Comparison of ENCODE assay signal across 7 mouse cellular contexts in the genomic region with DNA sequence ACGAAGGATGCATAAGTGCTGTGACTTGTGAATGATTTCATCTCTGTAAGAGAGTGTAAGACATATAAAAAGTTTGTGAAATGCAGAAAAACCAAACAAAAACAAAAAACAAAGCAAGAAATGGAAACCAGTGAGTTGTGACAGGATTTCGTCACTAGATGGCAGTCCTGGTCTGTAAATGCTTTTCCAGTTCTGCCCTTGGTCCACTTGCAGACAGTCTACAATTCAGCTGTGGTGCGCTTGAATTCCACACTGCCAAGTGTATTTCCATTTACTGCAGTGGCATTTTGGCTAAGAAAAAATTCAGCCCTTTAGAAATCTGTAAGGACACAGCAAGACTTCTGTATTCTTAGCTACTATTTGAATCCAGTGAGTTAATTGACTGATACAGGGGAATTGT.
DNase-seq lines count a peak whose midpoint lies in the region; ATAC-seq and TF ChIP-seq lines count a peak whose summit lies in the region.

No protein-coding gene starts in this region.

- 0 out of 2 replicates have a peak, but pooled peaks have one; percentile 54 for ATAC-seq in kidney, embryonic 14.5 days (ENCODE audit: low FRiP score, low TSS enrichment)

- no peak overlapping the region for H3K27ac ChIP-seq in testis, adult 2 months (ENCODE audit: control insufficient read depth, insufficient read depth, low read depth, low read length)
- no peak overlapping the region for H3K27ac ChIP-seq in embryonic facial prominence, embryonic 10.5 days (replicated peaks)
- H3K27ac ChIP-seq in kidney, embryonic 14.5 days (ENCODE audit: low read depth, low read length): no peak overlapping the region

- H3K4me3 ChIP-seq in testis, adult 2 months (ENCODE audit: control insufficient read depth, low read depth, low read length): no peak overlapping the region
- H3K4me3 ChIP-seq in embryonic facial prominence, embryonic 10.5 days: no peak overlapping the region
- no peak overlapping the region for H3K4me3 ChIP-seq in kidney, embryonic 14.5 days (ENCODE audit: low read length)

- TF ChIP-seq POLR2A in testis, adult 2 months (IDR thresholded peaks at IDR 0.05; ENCODE audit: control insufficient read depth, low read depth, low read length): no peak

- H3K9ac ChIP-seq in kidney, embryonic 14.5 days (ENCODE audit: low read depth, low read length): no peak overlapping the region

- TF ChIP-seq CTCF in testis, adult 2 months (IDR thresholded peaks at IDR 0.05; ENCODE audit: control insufficient read depth, insufficient read depth, insufficient replicate concordance, low read depth, low read length): peak; percentile 39; the same call in 1 of the 2 replicates

- H3K9me3 ChIP-seq in embryonic facial prominence, embryonic 10.5 days: no peaks in the 10 kb centered on the region
- H3K9me3 ChIP-seq in kidney, embryonic 14.5 days (ENCODE audit: control insufficient read depth, low read length): no peaks in the 10 kb centered on the region

- no peaks in the 10 kb centered on the region for H3K27me3 ChIP-seq in testis, adult 2 months (ENCODE audit: control insufficient read depth, insufficient read depth, low read length)
- no peaks in the 10 kb centered on the region for H3K27me3 ChIP-seq in embryonic facial prominence, embryonic 10.5 days (replicated peaks; ENCODE audit: low read depth, poor library complexity, severe bottlenecking)
- H3K27me3 ChIP-seq in kidney, embryonic 14.5 days (ENCODE audit: control insufficient read depth, insufficient read depth, low read length): no peaks in the 10 kb centered on the region

- no peak for DNase-seq in testis, postnatal 14 days (ENCODE audit: low spot score)
- DNase-seq in adrenal gland, postnatal 14 days: peak; percentile 48
- DNase-seq in embryonic facial prominence, embryonic 10.5 days (ENCODE audit: low spot score): peak; percentile 49
- DNase-seq in lung, postnatal 36 days: peak; percentile 11
- DNase-seq in natural killer cell, adult 2 months (ENCODE audit: low spot score in 2 of 2): no peak

- H3K4me1 ChIP-seq in testis, adult 2 months (ENCODE audit: control insufficient read depth, insufficient read depth, low read length): no peaks in the 10 kb centered on the region
- no peaks in the 10 kb centered on the region for H3K4me1 ChIP-seq in embryonic facial prominence, embryonic 10.5 days
- H3K4me1 ChIP-seq in kidney, embryonic 14.5 days (ENCODE audit: control insufficient read depth, insufficient read depth, low read length): no peaks in the 10 kb centered on the region

- WGBS in embryonic facial prominence, embryonic 10.5 days: 24% methylated on average over 3 of the region's 3 CpGs
- WGBS in kidney, embryonic 14.5 days: 17% methylated on average over 3 of the region's 3 CpGs

- H3K36me3 ChIP-seq in testis, adult 2 months (ENCODE audit: control insufficient read depth, insufficient read depth, low read length): no peaks in the 10 kb centered on the region
- no peaks in the 10 kb centered on the region for H3K36me3 ChIP-seq in embryonic facial prominence, embryonic 10.5 days (replicated peaks)
- H3K36me3 ChIP-seq in kidney, embryonic 14.5 days (ENCODE audit: control insufficient read depth, insufficient read depth, low read length): no peaks in the 10 kb centered on the region

- no peak overlapping the region for H3K4me2 ChIP-seq in kidney, embryonic 14.5 days (replicated peaks; ENCODE audit: low read depth, low read length)

Comparison
In these comparisons a context has a peak if more than half of its experiments do, and no peak if none do; other contexts are left out.
1. DNase-seq: peak in adrenal gland, postnatal 14 days (single experiment), embryonic facial prominence, embryonic 10.5 days (single experiment) and lung, postnatal 36 days (single experiment); none in testis, postnatal 14 days (single experiment) and natural killer cell, adult 2 months (0 of 2).